Mouse (Mus musculus): Measurements from ENCODE around the gene Mrpl42.
"Not testable (repeated sequence)": the region's sequence is repeated elsewhere in the genome, so short reads cannot be mapped to it uniquely, and the experiment has no call there.

The Mrpl42 gene

GRCm38 (mm10) chr10:95501463-95502081 is at the start of gene Mrpl42:
TSS of gene Mrpl42 (minus strand) at chr10:95501940.
- peak; percentile 92 to 96 for DNase-seq

- peak; percentile 4 to 43 for DNase-seq
These were observed 48.8 kb upstream of the Mrpl42 start for GRCm38 (mm10) chr10:95550506-95550905.

- not testable (repeated sequence) for DNase-seq
These were observed 47.3 kb upstream of the Mrpl42 start for GRCm38 (mm10) chr10:95549080-95549479.

GRCm38 (mm10) chr10:95548154-95548826 is 46.5 kb upstream of the Mrpl42 start:
- no peak for DNase-seq

- DNase-seq, result no peak
These were observed 44.4 kb upstream of the Mrpl42 start for GRCm38 (mm10) chr10:95546178-95546577.

- DNase-seq, result no peak
These were observed 43.3 kb upstream of the Mrpl42 start for GRCm38 (mm10) chr10:95545051-95545450.

- peak in 1 of 2 experiments; percentile 0 for DNase-seq
These were observed 42.9 kb upstream of the Mrpl42 start for GRCm38 (mm10) chr10:95544651-95545050.

GRCm38 (mm10) chr10:95544004-95544403 is 42.3 kb upstream of the Mrpl42 start:
- DNase-seq, result no peak

- DNase-seq, result no peak
These were observed 41.6 kb upstream of the Mrpl42 start for GRCm38 (mm10) chr10:95543377-95543776.

GRCm38 (mm10) chr10:95542916-95543315 is 41.2 kb upstream of the Mrpl42 start:
- no peak for DNase-seq

GRCm38 (mm10) chr10:95539841-95540240 is 38.1 kb upstream of the Mrpl42 start:
- no peak for DNase-seq

- DNase-seq, result peak in 1 of 2 experiments; percentile 49
These were observed 37.5 kb upstream of the Mrpl42 start for GRCm38 (mm10) chr10:95539260-95539659.

- no peak for DNase-seq
These were observed 34.4 kb upstream of the Mrpl42 start for GRCm38 (mm10) chr10:95536222-95536541.

GRCm38 (mm10) chr10:95535399-95536221 is 33.9 kb upstream of the Mrpl42 start:
- no peak for DNase-seq

- no peak for DNase-seq
These were observed 31.6 kb upstream of the Mrpl42 start for GRCm38 (mm10) chr10:95533382-95533781.

GRCm38 (mm10) chr10:95532916-95533315 is 31.2 kb upstream of the Mrpl42 start:
- no peak for DNase-seq

GRCm38 (mm10) chr10:95530551-95531121 is 28.9 kb upstream of the Mrpl42 start:
- DNase-seq, result no peak

- no peak for DNase-seq
These were observed 24.9 kb upstream of the Mrpl42 start for GRCm38 (mm10) chr10:95526495-95527122.

GRCm38 (mm10) chr10:95525871-95526270 is 24.1 kb upstream of the Mrpl42 start:
- no peak for DNase-seq

- DNase-seq, result no peak
These were observed 23.4 kb upstream of the Mrpl42 start for GRCm38 (mm10) chr10:95525037-95525675.

GRCm38 (mm10) chr10:95517656-95518055 is 15.9 kb upstream of the Mrpl42 start:
- DNase-seq, result no peak

GRCm38 (mm10) chr10:95515293-95515931 is 13.7 kb upstream of the Mrpl42 start:
- peak in 1 of 2 experiments; percentile 78 for DNase-seq
